Mouse (Mus musculus) kidney, embryonic 14.5 days (tissue): ENCODE data around the gene Nme6. TPM values are rescaled to one million over a fixed set of nuclear protein-coding genes. Genes with fewer than 3 reads are reported as not detected.

Experiments used
- ATAC-seq: fragments of 200-750 bp; cut with Nextera tagmentation; 2 replicates; pipeline ENCODE4 v1.8.0; 2017; ENCODE audit warnings: moderate number of reproducible peaks, mild to moderate bottlenecking, moderate TSS enrichment, moderate library complexity; ENCODE audit not compliant: low FRiP score, low TSS enrichment
- H3K27ac ChIP-seq: fragments of 300-500 bp; sonication (generic); 2 replicates; pipeline ENCODE4 v1.5.1; 2014; ENCODE audit warnings: low read depth, mild to moderate bottlenecking, low read length, moderate library complexity, mixed read lengths
- H3K27me3 ChIP-seq: fragments of 300-500 bp; sonication (generic); 2 replicates; pipeline ENCODE4 v1.6.1; 2014; ENCODE audit warnings: mild to moderate bottlenecking, low read length; ENCODE audit not compliant: control insufficient read depth, insufficient read depth
- H3K36me3 ChIP-seq: fragments of 300-500 bp; sonication (generic); 2 replicates; pipeline ENCODE4 v1.6.1; 2014; ENCODE audit warnings: low read length, mixed read lengths; ENCODE audit not compliant: control insufficient read depth, insufficient read depth
- H3K4me1 ChIP-seq: fragments of 300-500 bp; sonication (generic); 2 replicates; pipeline ENCODE4 v1.6.1; 2014; ENCODE audit warnings: low read length, mixed read lengths; ENCODE audit not compliant: control insufficient read depth, insufficient read depth
- H3K4me2 ChIP-seq: fragments of 300-500 bp; sonication (generic); replicated peaks from 2 replicates; pipeline ENCODE4 v1.6.1; 2014; ENCODE audit warnings: low read depth, mild to moderate bottlenecking, low read length
- H3K4me3 ChIP-seq: fragments of 300-500 bp; sonication (generic); 2 replicates; pipeline ENCODE4 v1.5.1; 2014; ENCODE audit warnings: mild to moderate bottlenecking, low read length
- H3K9ac ChIP-seq: fragments of 300-500 bp; sonication (generic); 2 replicates; pipeline ENCODE4 v1.6.1; 2014; ENCODE audit warnings: low read depth, mild to moderate bottlenecking, low read length, moderate library complexity
- H3K9me3 ChIP-seq: fragments of 300-500 bp; sonication (generic); 2 replicates; pipeline ENCODE4 v1.6.1; 2016; ENCODE audit warnings: low read length; ENCODE audit not compliant: control insufficient read depth
- WGBS: fragments of 180-500 bp; shearing (Covaris S2); extraction: QIAGEN DNeasy Blood & Tissue Kit; methylation state at CpG from one replicate; pipeline ENCODE4 v1.1.7; 2014; 5-methylcytosine and 5-hydroxymethylcytosine counted together
- polyA plus RNA-seq: library from polyadenylated mRNA; unstranded; fragments of >200 nt; fragmentation: Nextera tagmentation; extraction: Ambion mirVana; gene quantifications from 2 replicates; pipeline ENCODE4 v1.2.1, GENCODE M21; 2014

Nme6 gene
- polyA plus RNA-seq, 1 experiment from 2014 or later: 88.6 TPM

DNA sequence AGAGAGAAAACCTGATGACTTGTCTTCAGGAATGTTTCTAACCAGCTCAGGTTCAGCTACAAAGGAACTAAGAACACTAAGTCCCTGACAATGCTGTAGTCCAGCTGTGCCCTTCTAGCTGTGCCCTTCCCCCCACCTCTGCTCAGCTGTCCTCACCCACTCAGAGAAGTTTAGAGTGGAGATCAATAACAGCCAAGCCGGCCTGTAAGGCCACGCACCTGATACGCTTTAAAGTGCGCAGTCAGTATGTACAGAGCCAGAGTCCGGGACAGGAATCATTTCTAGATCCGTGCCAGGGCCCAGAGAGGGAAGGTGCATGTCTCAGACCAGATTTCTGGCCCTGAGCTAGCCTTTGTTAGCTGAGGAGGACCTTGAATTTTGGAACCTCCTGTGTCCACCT, 23.4 kb downstream of the Nme6 start:
- H3K4me1 ChIP-seq: no peaks in the 10 kb centered on the region
- H3K4me2 ChIP-seq: no peak overlapping the region
- no peak for ATAC-seq
- no peak overlapping the region for H3K9ac ChIP-seq
- no peak overlapping the region for H3K4me3 ChIP-seq
- H3K27me3 ChIP-seq: no peaks in the 10 kb centered on the region
- H3K9me3 ChIP-seq: no peaks in the 10 kb centered on the region
- H3K27ac ChIP-seq: no peak overlapping the region
- WGBS: 92% methylated on average over 6 of the region's 6 CpGs
- no peaks in the 10 kb centered on the region for H3K36me3 ChIP-seq

DNA sequence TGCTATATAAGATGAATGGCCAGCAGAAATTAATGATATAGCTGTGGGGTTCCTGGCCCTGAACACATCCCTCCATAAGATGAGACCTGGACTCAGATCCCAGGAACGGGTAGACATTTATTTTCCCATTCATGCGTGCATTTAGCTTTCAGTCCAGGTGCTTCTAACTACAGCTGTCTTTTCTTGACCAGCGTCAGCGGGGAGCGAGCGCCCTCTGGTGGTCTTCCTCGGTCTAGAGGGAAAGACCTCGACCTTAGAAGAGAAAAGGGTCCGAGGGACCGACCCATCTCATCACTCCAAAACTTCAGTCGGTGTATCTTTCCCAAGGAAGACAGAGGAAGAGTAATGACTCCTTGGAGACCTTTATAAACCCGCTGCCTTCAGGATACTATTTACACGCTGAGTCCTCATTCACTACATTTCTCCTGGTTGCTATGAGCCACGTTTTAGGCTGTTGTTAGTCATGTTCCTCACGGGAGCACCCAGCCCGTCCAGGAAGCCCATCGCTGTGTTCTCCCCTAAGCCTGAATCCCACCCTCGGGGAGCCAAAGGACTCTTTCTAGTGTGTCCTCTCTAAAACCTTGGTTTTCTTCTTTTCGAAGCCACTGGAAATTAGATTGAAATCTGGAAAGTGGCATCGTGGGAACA, 30.0 kb downstream of the Nme6 start:
- H3K27ac ChIP-seq: no peak overlapping the region
- H3K27me3 ChIP-seq: no peaks in the 10 kb centered on the region
- H3K4me3 ChIP-seq: no peak overlapping the region; the same call in 1 of the 2 replicates
- no peak overlapping the region; the same call in 1 of the 2 replicates for H3K4me2 ChIP-seq
- 16% methylated on average over 20 of the region's 20 CpGs for WGBS
- no peaks in the 10 kb centered on the region for H3K4me1 ChIP-seq
- H3K9me3 ChIP-seq: no peaks in the 10 kb centered on the region
- no peaks in the 10 kb centered on the region for H3K36me3 ChIP-seq
- ATAC-seq: peak; percentile 67
- H3K9ac ChIP-seq: no peak overlapping the region

- no peak overlapping the region for H3K27ac ChIP-seq
- 67% methylated on average over 3 of the region's 3 CpGs for WGBS
- no peaks in the 10 kb centered on the region for H3K36me3 ChIP-seq
- no peak overlapping the region for H3K9ac ChIP-seq
- no peaks in the 10 kb centered on the region for H3K27me3 ChIP-seq
- no peaks in the 10 kb centered on the region for H3K9me3 ChIP-seq
- H3K4me1 ChIP-seq: no peaks in the 10 kb centered on the region
- no peak overlapping the region for H3K4me2 ChIP-seq
- no peak for ATAC-seq
- H3K4me3 ChIP-seq: no peak overlapping the region
Observed at GRCm38 (mm10) chr9:109863085-109863484, 30.5 kb downstream of the Nme6 start.

- 60% methylated on average over 2 of the region's 2 CpGs for WGBS
- Histone ChIP-seq H3K4me3 (no peak overlapping the region), H3K4me1 (0 out of 2 replicates have a peak, but pooled peaks cover 4% of the 10 kb centered on the region), H3K9me3 (no peaks in the 10 kb centered on the region), H3K4me2 (no peak overlapping the region), H3K27me3 (no peaks in the 10 kb centered on the region), H3K27ac (no peak overlapping the region), H3K9ac (no peak overlapping the region), H3K36me3 (no peaks in the 10 kb centered on the region)
- no peak for ATAC-seq
Observed at GRCm38 (mm10) chr9:109866218-109866617, 33.7 kb downstream of the Nme6 start.

DNA sequence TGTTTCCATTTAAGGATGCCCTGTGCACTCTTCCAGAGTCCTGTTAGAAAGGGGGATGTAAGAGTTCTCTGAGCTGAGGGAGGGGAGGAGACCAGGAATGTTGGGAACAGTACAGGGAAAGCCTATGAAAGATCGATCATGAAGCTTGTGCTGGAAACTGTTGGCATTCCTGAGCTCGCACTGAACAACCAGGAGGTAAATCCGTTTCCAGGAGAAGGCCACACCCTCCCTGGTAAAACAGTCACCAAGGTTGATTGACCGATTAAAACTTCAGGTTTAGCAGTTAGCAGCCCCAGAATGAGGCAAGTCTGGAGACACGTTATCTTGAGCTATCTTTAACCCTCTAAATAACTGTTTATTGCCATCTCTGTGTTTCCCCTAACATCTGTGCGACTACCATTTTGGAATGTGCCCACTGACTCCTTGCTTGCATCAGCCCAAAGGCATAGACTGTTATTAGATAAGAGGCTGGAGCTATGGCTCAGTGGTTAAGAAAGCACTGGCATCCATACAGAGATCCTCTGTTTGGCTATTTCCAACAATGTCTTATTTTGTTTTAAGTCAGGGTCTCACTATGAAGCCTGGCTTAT, 38.5 kb downstream of the Nme6 start:
- Histone ChIP-seq H3K4me2 (peak overlapping the region; percentile 31; the same call in 1 of the 2 replicates), H3K9ac (0 out of 2 replicates have a peak overlapping the region, but pooled peaks have one; percentile 4), H3K4me3 (no peak overlapping the region), H3K36me3 (no peaks in the 10 kb centered on the region), H3K9me3 (no peaks in the 10 kb centered on the region), H3K4me1 (0 out of 2 replicates have a peak, but pooled peaks cover 4% of the 10 kb centered on the region), H3K27ac (no peak overlapping the region), H3K27me3 (no peaks in the 10 kb centered on the region)
- 38% methylated on average over 6 of the region's 6 CpGs for WGBS
- ATAC-seq: no peak

GRCm38 (mm10) chr9:109874797-109875691, 42.5 kb downstream of the Nme6 start, which contains the start of gene Cdc25a:
Gene Cdc25a (plus strand): TSS chr9:109875579.
- Histone ChIP-seq H3K9ac (peak within 1 kb of the TSS; percentile 98), H3K27ac (peak within 1 kb of the TSS; percentile 92), H3K27me3 (no peaks in the 10 kb centered on the region), H3K4me1 (peaks cover 10% of the 10 kb centered on the region), H3K36me3 (peaks cover 27% of the 10 kb centered on the region), H3K9me3 (no peaks in the 10 kb centered on the region), H3K4me2 (peak within 1 kb of the TSS; percentile 85), H3K4me3 (peak within 1 kb of the TSS; percentile 99)
- 9% methylated on average over 33 of the region's 33 CpGs for WGBS
- peak; percentile 93 for ATAC-seq

DNA sequence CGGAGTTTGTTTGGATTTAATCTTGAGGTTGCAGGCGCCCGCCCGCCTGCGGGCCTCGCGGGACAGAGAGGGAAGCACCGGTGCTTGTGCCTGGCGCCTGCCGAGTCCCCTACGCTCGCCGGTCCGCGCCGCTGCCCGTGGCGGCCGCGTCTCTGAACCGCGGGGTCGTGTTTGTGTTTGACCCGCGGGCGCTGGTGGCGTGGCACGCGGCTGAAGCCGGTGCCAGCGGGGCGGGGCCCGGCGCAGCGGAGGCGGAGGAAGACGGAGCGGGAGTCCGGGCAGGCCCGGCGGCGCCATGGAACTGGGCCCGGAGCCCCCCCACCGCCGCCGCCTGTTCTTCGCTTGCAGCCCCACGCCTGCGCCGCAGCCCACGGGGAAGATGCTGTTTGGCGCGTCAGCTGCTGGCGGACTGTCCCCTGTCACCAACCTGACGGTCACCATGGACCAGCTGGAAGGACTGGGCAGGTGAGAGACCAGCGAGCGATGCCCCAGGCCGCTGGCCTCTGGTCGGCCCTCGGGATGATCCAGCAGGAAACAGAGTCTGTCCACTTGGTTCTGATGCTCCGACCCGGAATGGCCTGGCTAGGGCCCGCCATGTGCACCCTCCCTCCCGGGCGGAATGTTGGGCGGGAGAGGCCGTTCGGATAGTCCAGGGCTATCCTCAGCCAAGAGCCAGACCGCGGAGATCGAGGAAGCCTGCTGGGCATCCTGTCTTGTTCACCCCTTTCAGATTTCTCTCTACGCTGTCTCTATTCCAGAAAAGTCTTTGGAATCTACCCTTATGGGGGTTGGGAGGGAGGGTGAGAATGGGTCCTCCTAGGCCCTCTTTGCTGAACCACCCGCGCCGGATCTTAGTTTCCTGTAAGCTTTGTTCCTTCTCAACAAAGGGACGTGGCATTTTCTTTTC, 43.4 kb downstream of the Nme6 start:
- ATAC-seq: peak; percentile 62
- under 1% methylated on average over 63 of the region's 76 CpGs for WGBS
- Histone ChIP-seq H3K4me3 (peak overlapping the region; percentile 99), H3K4me2 (peak overlapping the region; percentile 85), H3K27ac (peak overlapping the region; percentile 92), H3K9me3 (no peaks in the 10 kb centered on the region), H3K9ac (peak overlapping the region; percentile 98), H3K4me1 (peaks cover 6% of the 10 kb centered on the region), H3K27me3 (no peaks in the 10 kb centered on the region), H3K36me3 (peaks cover 36% of the 10 kb centered on the region)

DNA sequence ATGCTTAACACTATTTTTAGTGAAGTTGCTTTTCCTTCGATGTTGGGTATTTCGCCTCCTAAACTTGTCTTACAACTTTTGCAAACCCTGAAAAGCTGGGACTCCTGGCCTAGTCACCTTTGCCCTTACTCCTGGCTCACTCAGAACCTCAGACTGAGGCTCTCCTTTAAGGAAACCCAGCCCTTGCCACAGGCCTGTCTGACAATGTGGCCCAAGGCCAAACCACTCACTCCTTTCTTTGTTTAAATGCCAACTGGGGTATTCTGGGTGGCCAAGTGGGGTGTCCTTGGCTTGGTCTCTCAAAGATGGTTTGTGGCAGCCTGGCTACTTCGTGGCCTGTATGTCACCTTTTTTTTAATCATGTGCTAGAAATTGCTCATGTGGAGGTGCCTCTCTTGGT, 44.2 kb downstream of the Nme6 start:
- no peaks in the 10 kb centered on the region for H3K9me3 ChIP-seq
- H3K36me3 ChIP-seq: peaks cover 44% of the 10 kb centered on the region
- H3K4me1 ChIP-seq: peaks cover 9% of the 10 kb centered on the region
- ATAC-seq: no peak
- H3K4me3 ChIP-seq: peak overlapping the region; percentile 99
- H3K4me2 ChIP-seq: peak overlapping the region; percentile 85
- H3K9ac ChIP-seq: peak overlapping the region; percentile 98
- H3K27ac ChIP-seq: peak overlapping the region; percentile 92; the same call in 1 of the 2 replicates
- WGBS: 7% methylated on average over 3 of the region's 3 CpGs
- no peaks in the 10 kb centered on the region for H3K27me3 ChIP-seq
